Mouse (Mus musculus) spleen, adult 2 months (tissue): ENCODE data around the gene Slc29a1.

ENCODE experiments used
- CTCF ChIP-seq: fragments of 200-500 bp; IDR thresholded peaks from 2 replicates; pipeline ENCODE4 v1.5.1; 2011; ENCODE audit warnings: mild to moderate bottlenecking, inconsistent platforms; ENCODE audit not compliant: insufficient read depth, insufficient read length, insufficient replicate concordance; ENCODE audit errors: extremely low read depth
- POLR2A ChIP-seq: fragments of 200-500 bp; IDR thresholded peaks from 2 replicates; pipeline ENCODE4 v1.6.1; 2011; ENCODE audit warnings: low read depth, low read length, inconsistent platforms

- TF ChIP-seq CTCF (no peak), POLR2A (no peak)
Observed at GRCm38 (mm10) chr17:45599446-45600242, at the start of gene Slc29a1.
